In genomic region chr3:32396794-32397460, GRCm38 (mm10) we compare ENCODE assay signal across 8 mouse cellular contexts. TPM values are rescaled to one million over a fixed set of nuclear protein-coding genes. Genes with fewer than 3 reads are reported as not detected.
A peak's percentile ranks its signal among the peaks of the same experiment; 100 is the strongest.
DNase-seq lines count a peak whose midpoint lies in the region; ATAC-seq lines count a peak whose summit lies in the region.

No protein-coding gene starts in this region.

- H3K27me3 ChIP-seq in heart, embryonic 10.5 days (ENCODE audit: insufficient read depth, poor library complexity, severe bottlenecking) = no peaks in the 10 kb centered on the region
- H3K27me3 ChIP-seq in kidney, embryonic 15.5 days = no peaks in the 10 kb centered on the region

- H3K36me3 ChIP-seq in heart, embryonic 10.5 days = no peaks in the 10 kb centered on the region
- H3K36me3 ChIP-seq in kidney, embryonic 15.5 days = no peaks in the 10 kb centered on the region

- peak; percentile 97 for ATAC-seq in erythroblast, adult 5-6 weeks (replicated peaks; ENCODE audit: low FRiP score, poor library complexity, severe bottlenecking)
- ATAC-seq in kidney, embryonic 15.5 days (replicated peaks; ENCODE audit: low FRiP score) = peak; percentile 98
- peak; percentile 98 for ATAC-seq in monocyte, adult 5-6 weeks (replicated peaks; ENCODE audit: insufficient number of reproducible peaks, low FRiP score, low TSS enrichment, poor library complexity, severe bottlenecking)

- no peaks in the 10 kb centered on the region for H3K9me3 ChIP-seq in heart, embryonic 10.5 days
- H3K9me3 ChIP-seq in kidney, embryonic 15.5 days (replicated peaks) = no peaks in the 10 kb centered on the region

- peak overlapping the region; percentile 93 for H3K9ac ChIP-seq in kidney, embryonic 15.5 days

- peak overlapping the region; percentile 75 for H3K4me2 ChIP-seq in kidney, embryonic 15.5 days

- peaks cover 31% of the 10 kb centered on the region for H3K4me1 ChIP-seq in heart, embryonic 10.5 days
- peaks cover 33% of the 10 kb centered on the region for H3K4me1 ChIP-seq in kidney, embryonic 15.5 days

- DNase-seq in B cell, adult 2 months = peak; percentile 96 to 97
- peak; percentile 100 for DNase-seq in brain, adult 2 months (ENCODE audit: low read depth, low spot score)
- peak; percentile 99 for DNase-seq in heart, embryonic 10.5 days (ENCODE audit: low spot score)
- peak; percentile 96 for DNase-seq in liver
- DNase-seq in spleen, postnatal 4 days (ENCODE audit: low spot score in 2 of 2) = peak; percentile 94 to 96

- 6% methylated on average over 60 of the region's 77 CpGs for WGBS in heart, embryonic 10.5 days
- 1% methylated on average over 42 of the region's 77 CpGs for WGBS in kidney, embryonic 15.5 days

- H3K27ac ChIP-seq in heart, embryonic 10.5 days = peak overlapping the region; percentile 97
- H3K27ac ChIP-seq in kidney, embryonic 15.5 days = peak overlapping the region; percentile 99

- H3K4me3 ChIP-seq in heart, embryonic 10.5 days = peak overlapping the region; percentile 90
- H3K4me3 ChIP-seq in kidney, embryonic 15.5 days (replicated peaks) = peak overlapping the region; percentile 91

RNA-seq across cellular contexts. Expression of gene Pik3ca, which starts 0.5 kb away (rescaled TPM):
- total RNA-seq in erythroblast, adult 5-6 weeks (2015; ENCODE audit: low replicate concordance) = 13.4 and 18.1 TPM in 2 replicates
- 19.8 and 34.8 TPM in 2 replicates for total RNA-seq in erythroblast, adult 5-6 weeks (2017; ENCODE audit: low replicate concordance)
- 4.7 and 6.1 TPM in 2 replicates for polyA plus RNA-seq in heart, embryonic 10.5 days (2016; fragmentation: Nextera tagmentation; extraction: Ambion mirVana)
- 10.3 and 10.6 TPM in 2 replicates for polyA plus RNA-seq in kidney, embryonic 15.5 days (2015; fragmentation: Nextera tagmentation; extraction: Ambion mirVana)
- 43.9 to 60.4 TPM (median 50.6 TPM) in 3 replicates for total RNA-seq in monocyte, adult 5-6 weeks (2017)

RNA-seq across cellular contexts. Expression of gene Zmat3, which starts 31.1 kb away (rescaled TPM):
- 0.42 and 1.2 TPM in 2 replicates for total RNA-seq in erythroblast, adult 5-6 weeks (2015; ENCODE audit: low replicate concordance)
- 0.14 and 0.26 TPM in 2 replicates for total RNA-seq in erythroblast, adult 5-6 weeks (2017; ENCODE audit: low replicate concordance)
- 4.6 and 5.3 TPM in 2 replicates for polyA plus RNA-seq in heart, embryonic 10.5 days (2016; fragmentation: Nextera tagmentation; extraction: Ambion mirVana)
- 3.9 and 4.6 TPM in 2 replicates for polyA plus RNA-seq in kidney, embryonic 15.5 days (2015; fragmentation: Nextera tagmentation; extraction: Ambion mirVana)
- total RNA-seq in monocyte, adult 5-6 weeks (2017) = 1.1 to 3.1 TPM (median 1.2 TPM) in 3 replicates

Comparison
In these comparisons a context has a peak if more than half of its experiments do, and no peak if none do; other contexts are left out.
1. Peak in every context shown above with its lines: DNase-seq, ATAC-seq, H3K4me3 ChIP-seq and H3K27ac ChIP-seq.